Mouse (Mus musculus): ENCODE data around the gene Gadd45g.

GRCm38 (mm10) chr13:51842191-51842590 lies 4.3 kb upstream of the Gadd45g start:
- no peak for TF ChIP-seq GATA1 (IDR thresholded peaks at IDR 0.05; ENCODE audit: borderline replicate concordance, low read length)
- no peak for TF ChIP-seq FLI1 (IDR thresholded peaks at IDR 0.05; ENCODE audit: low read length)
